Mouse (Mus musculus) neural tube, embryonic 14.5 days (tissue): ENCODE measurements around the gene Gm20388. TPM values are rescaled to one million over a fixed set of nuclear protein-coding genes. Genes with fewer than 3 reads are reported as not detected.

Source experiments
- ATAC-seq: fragments of 200-750 bp; cut with Nextera tagmentation; 2 replicates; pipeline ENCODE4 v1.8.0; 2017; ENCODE audit warnings: low read depth, mild to moderate bottlenecking, moderate TSS enrichment, moderate library complexity
- H3K27ac ChIP-seq: fragments of 300-500 bp; sonication (generic); 2 replicates; pipeline ENCODE4 v1.5.1; 2014; ENCODE audit warnings: low read depth, mild to moderate bottlenecking, control low read depth, low read length, moderate library complexity, mixed read lengths
- H3K27me3 ChIP-seq: fragments of 300-500 bp; sonication (generic); 2 replicates; pipeline ENCODE4 v1.6.1; 2014; ENCODE audit warnings: low read length; ENCODE audit not compliant: control insufficient read depth, insufficient read depth
- H3K36me3 ChIP-seq: fragments of 300-500 bp; sonication (generic); 2 replicates; pipeline ENCODE4 v1.6.1; 2014; ENCODE audit warnings: low read length, mixed read lengths; ENCODE audit not compliant: control insufficient read depth, insufficient read depth
- H3K4me1 ChIP-seq: fragments of 300-500 bp; sonication (generic); 2 replicates; pipeline ENCODE4 v1.6.1; 2014; ENCODE audit warnings: low read length; ENCODE audit not compliant: control insufficient read depth, insufficient read depth
- H3K4me2 ChIP-seq: fragments of 300-500 bp; sonication (generic); 2 replicates; pipeline ENCODE4 v1.6.1; 2014; ENCODE audit warnings: mild to moderate bottlenecking, low read depth, low read length, control low read depth
- H3K4me3 ChIP-seq: fragments of 300-500 bp; sonication (generic); 2 replicates; pipeline ENCODE4 v1.5.1; 2014; ENCODE audit warnings: low read depth, low read length, control low read depth, mixed read lengths
- H3K9ac ChIP-seq: fragments of 300-500 bp; sonication (generic); replicated peaks from 2 replicates; pipeline ENCODE4 v1.6.1; 2014; ENCODE audit warnings: low read depth, mild to moderate bottlenecking, control low read depth, low read length, mixed read lengths
- H3K9me3 ChIP-seq: fragments of 300-500 bp; sonication (generic); 2 replicates; pipeline ENCODE4 v1.6.1; 2016; ENCODE audit warnings: low read length; ENCODE audit not compliant: control insufficient read depth
- WGBS: fragments of 180-500 bp; shearing (Covaris S2); extraction: QIAGEN DNeasy Blood & Tissue Kit; methylation state at CpG from one replicate; pipeline ENCODE4 v1.1.7; 2014; 5-methylcytosine and 5-hydroxymethylcytosine counted together
- polyA plus RNA-seq: library from polyadenylated mRNA; unstranded; fragments of >200 nt; fragmentation: Nextera tagmentation; extraction: Ambion mirVana; gene quantifications from 2 replicates; pipeline ENCODE4 v1.2.1, GENCODE M21; 2014

The Gm20388 gene
- polyA plus RNA-seq, 1 experiment from 2014 or later = 10.3 TPM

GRCm38 (mm10) chr8:121762999-121763699 lies 1852.5 kb downstream of the Gm20388 start:
- H3K9ac ChIP-seq = no peak overlapping the region
- no peak overlapping the region for H3K4me3 ChIP-seq
- H3K9me3 ChIP-seq = no peaks in the 10 kb centered on the region
- no peaks in the 10 kb centered on the region for H3K27me3 ChIP-seq
- H3K27ac ChIP-seq = no peak overlapping the region
- no peak overlapping the region for H3K4me2 ChIP-seq
- H3K4me1 ChIP-seq = no peaks in the 10 kb centered on the region
- WGBS = 37% methylated on average over 7 of the region's 7 CpGs
- H3K36me3 ChIP-seq = no peaks in the 10 kb centered on the region
- peak; percentile 69; the same call in 1 of the 2 replicates for ATAC-seq

- 59% methylated on average over 9 of the region's 9 CpGs for WGBS
- no peaks in the 10 kb centered on the region for H3K36me3 ChIP-seq
- no peaks in the 10 kb centered on the region for H3K9me3 ChIP-seq
- no peaks in the 10 kb centered on the region for H3K4me1 ChIP-seq
- no peaks in the 10 kb centered on the region for H3K27me3 ChIP-seq
- H3K9ac ChIP-seq = no peak overlapping the region
- no peak overlapping the region for H3K4me3 ChIP-seq
- ATAC-seq = no peak
- no peak overlapping the region for H3K27ac ChIP-seq
- H3K4me2 ChIP-seq = no peak overlapping the region
Observed at GRCm38 (mm10) chr8:121763700-121764013, 1853.0 kb downstream of the Gm20388 start.

GRCm38 (mm10) chr8:121765594-121766138 lies 1855.0 kb downstream of the Gm20388 start:
- H3K4me3 ChIP-seq = no peak overlapping the region
- no peak overlapping the region for H3K9ac ChIP-seq
- H3K9me3 ChIP-seq = no peaks in the 10 kb centered on the region
- ATAC-seq = no peak
- no peaks in the 10 kb centered on the region for H3K36me3 ChIP-seq
- no peak overlapping the region for H3K27ac ChIP-seq
- H3K27me3 ChIP-seq = no peaks in the 10 kb centered on the region
- H3K4me2 ChIP-seq = no peak overlapping the region
- 75% methylated on average over 7 of the region's 7 CpGs for WGBS
- no peaks in the 10 kb centered on the region for H3K4me1 ChIP-seq

GRCm38 (mm10) chr8:121769095-121769494 lies 1858.5 kb downstream of the Gm20388 start:
- Histone ChIP-seq H3K27me3 (no peaks in the 10 kb centered on the region), H3K9me3 (no peaks in the 10 kb centered on the region), H3K27ac (no peak overlapping the region), H3K4me1 (peaks cover 9% of the 10 kb centered on the region; the same call in 1 of the 2 replicates), H3K9ac (no peak overlapping the region), H3K4me3 (no peak overlapping the region), H3K36me3 (no peaks in the 10 kb centered on the region), H3K4me2 (no peak overlapping the region)
- no peak for ATAC-seq
- 59% methylated on average over 3 of the region's 3 CpGs for WGBS

- H3K4me3 ChIP-seq = no peak overlapping the region
- ATAC-seq = no peak
- H3K9ac ChIP-seq = no peak overlapping the region
- no peak overlapping the region for H3K27ac ChIP-seq
- H3K4me1 ChIP-seq = peaks cover 9% of the 10 kb centered on the region; the same call in 1 of the 2 replicates
- H3K27me3 ChIP-seq = no peaks in the 10 kb centered on the region
- H3K36me3 ChIP-seq = no peaks in the 10 kb centered on the region
- no peaks in the 10 kb centered on the region for H3K9me3 ChIP-seq
- no peak overlapping the region for H3K4me2 ChIP-seq
- 98% methylated on average over 2 of the region's 2 CpGs for WGBS
Observed at GRCm38 (mm10) chr8:121769621-121770020, 1859.0 kb downstream of the Gm20388 start.

- H3K9ac ChIP-seq = 0 out of 2 replicates have a peak overlapping the region, but pooled peaks have one; percentile 16
- no peak overlapping the region for H3K4me2 ChIP-seq
Observed at GRCm38 (mm10) chr8:121770845-121771752, 1860.5 kb downstream of the Gm20388 start.

GRCm38 (mm10) chr8:121773876-121774275 lies 1863.2 kb downstream of the Gm20388 start:
- ATAC-seq = no peak
- H3K9ac ChIP-seq = no peak overlapping the region
- no peak overlapping the region for H3K27ac ChIP-seq
- H3K4me2 ChIP-seq = no peak overlapping the region
- H3K27me3 ChIP-seq = no peaks in the 10 kb centered on the region
- WGBS = 89% methylated on average over 12 of the region's 12 CpGs
- no peak overlapping the region for H3K4me3 ChIP-seq
- H3K9me3 ChIP-seq = no peaks in the 10 kb centered on the region
- no peaks in the 10 kb centered on the region for H3K36me3 ChIP-seq
- H3K4me1 ChIP-seq = peaks cover 9% of the 10 kb centered on the region; the same call in 1 of the 2 replicates

More at GRCm38 (mm10) chr8:121770845-121771752, 1860.5 kb downstream of the Gm20388 start:
- Histone ChIP-seq H3K27me3 (no peaks in the 10 kb centered on the region), H3K9me3 (no peaks in the 10 kb centered on the region), H3K27ac (no peak overlapping the region), H3K4me1 (peaks cover 9% of the 10 kb centered on the region; the same call in 1 of the 2 replicates), H3K36me3 (no peaks in the 10 kb centered on the region), H3K4me3 (no peak overlapping the region)
- ATAC-seq = peak; percentile 57
- WGBS = 29% methylated on average over 19 of the region's 19 CpGs

- no peak for ATAC-seq
- WGBS = 83% methylated on average over 5 of the region's 5 CpGs
Observed at GRCm38 (mm10) chr8:121782493-121782892, 1871.9 kb downstream of the Gm20388 start.

More at GRCm38 (mm10) chr8:121782493-121782892, 1871.9 kb downstream of the Gm20388 start:
- no peak overlapping the region for H3K9ac ChIP-seq
- H3K4me2 ChIP-seq = no peak overlapping the region
- no peaks in the 10 kb centered on the region; the same call in 1 of the 2 replicates for H3K36me3 ChIP-seq
- no peak overlapping the region for H3K4me3 ChIP-seq
- no peak overlapping the region for H3K27ac ChIP-seq
- no peaks in the 10 kb centered on the region for H3K27me3 ChIP-seq
- H3K9me3 ChIP-seq = no peaks in the 10 kb centered on the region
- H3K4me1 ChIP-seq = no peaks in the 10 kb centered on the region
